Mouse (Mus musculus) E14TG2a.4 (cell line): Measurements from ENCODE around the gene Gm49450.

Experiments
- H3K27me3 ChIP-seq: 2 replicates; pipeline ENCODE4 v1.6.1; 2014; ENCODE audit warnings: low read length, control low read depth; ENCODE audit not compliant: insufficient read depth
- H3K36me3 ChIP-seq: 2 replicates; pipeline ENCODE4 v1.6.1; 2014; ENCODE audit warnings: low read length, control low read depth; ENCODE audit not compliant: insufficient read depth
- H3K4me1 ChIP-seq: replicated peaks from 2 replicates; pipeline ENCODE4 v1.6.1; 2014; ENCODE audit warnings: low read depth, low read length, control low read depth
- H3K4me3 ChIP-seq: replicated peaks from 2 replicates; pipeline ENCODE4 v1.5.1; 2014; ENCODE audit warnings: mild to moderate bottlenecking, low read length
- H3K9me3 ChIP-seq: 2 replicates; pipeline ENCODE4 v1.6.1; 2014; ENCODE audit warnings: low read length, control low read depth
- CTCF ChIP-seq: conservative IDR thresholded peaks from 2 replicates; pipeline ENCODE4 v1.5.1; 2014; ENCODE audit warnings: low read length
- NANOG ChIP-seq: IDR thresholded peaks from 2 replicates; pipeline ENCODE4 v1.6.1; 2014; ENCODE audit warnings: borderline replicate concordance, low read length, mixed read lengths
- POU5F1 ChIP-seq: IDR thresholded peaks from 2 replicates; pipeline ENCODE4 v1.6.1; 2014; ENCODE audit warnings: low read length, borderline replicate concordance

Gm49450 gene

GRCm38 (mm10) chr15:98884106-98884505 is 69.2 kb downstream of the Gm49450 start:
- Histone ChIP-seq H3K36me3 (peaks cover 8% of the 10 kb centered on the region), H3K27me3 (no peaks in the 10 kb centered on the region), H3K4me1 (peaks cover 32% of the 10 kb centered on the region), H3K4me3 (no peak overlapping the region), H3K9me3 (peaks cover 10% of the 10 kb centered on the region)
- TF ChIP-seq POU5F1 (no peak), NANOG (no peak), CTCF (no peak)

- peaks cover 10% of the 10 kb centered on the region for H3K9me3 ChIP-seq
- H3K36me3 ChIP-seq = peaks cover 13% of the 10 kb centered on the region
- no peak for TF ChIP-seq CTCF
- no peak for TF ChIP-seq NANOG
- TF ChIP-seq POU5F1 = no peak
- H3K4me1 ChIP-seq = peaks cover 36% of the 10 kb centered on the region
- H3K27me3 ChIP-seq = no peaks in the 10 kb centered on the region
- no peak overlapping the region for H3K4me3 ChIP-seq
Measured at GRCm38 (mm10) chr15:98883661-98884060, 69.7 kb downstream of the Gm49450 start.
